Mouse (Mus musculus): ENCODE results near the gene Trak1. TPM values are rescaled to one million over a fixed set of nuclear protein-coding genes. Genes with fewer than 3 reads are reported as not detected.

Trak1 gene
- polyA plus RNA-seq, 1 experiment from 2014 or later, result 60.6 TPM

GRCm38 (mm10) chr9:121346635-121347034 is 49.3 kb downstream of the Trak1 start:
- Histone ChIP-seq H3K36me3 (ENCODE audit: control insufficient read depth, insufficient read depth, low read length) (no peaks in the 10 kb centered on the region), H3K4me2 (ENCODE audit: low read length) (no peak overlapping the region), H3K9me3 (replicated peaks; ENCODE audit: control insufficient read depth, low read length, poor library complexity, severe bottlenecking) (no peaks in the 10 kb centered on the region), H3K27me3 (ENCODE audit: control insufficient read depth, insufficient read depth, low read depth, low read length) (no peaks in the 10 kb centered on the region), H3K4me1 (ENCODE audit: control insufficient read depth, insufficient read depth, low read length) (peaks cover 13% of the 10 kb centered on the region), H3K9ac (ENCODE audit: low read depth, low read length) (no peak overlapping the region), H3K4me3 (ENCODE audit: low read depth, low read length) (no peak overlapping the region), H3K27ac (ENCODE audit: low read length) (no peak overlapping the region)
- no peak for ATAC-seq
- WGBS, result 76% methylated on average over 5 of the region's 5 CpGs

GRCm38 (mm10) chr9:121347981-121348380 is 50.7 kb downstream of the Trak1 start:
- H3K4me3 ChIP-seq (ENCODE audit: low read depth, low read length), result no peak overlapping the region
- H3K4me2 ChIP-seq (ENCODE audit: low read length), result no peak overlapping the region
- peak overlapping the region; percentile 32; the same call in 1 of the 2 replicates for H3K9ac ChIP-seq (ENCODE audit: low read depth, low read length)
- H3K4me1 ChIP-seq (ENCODE audit: control insufficient read depth, insufficient read depth, low read length), result peaks cover 13% of the 10 kb centered on the region
- WGBS, result 28% methylated on average over 10 of the region's 10 CpGs
- H3K36me3 ChIP-seq (ENCODE audit: control insufficient read depth, insufficient read depth, low read length), result no peaks in the 10 kb centered on the region
- ATAC-seq, result no peak
- H3K27ac ChIP-seq (ENCODE audit: low read length), result peak overlapping the region; percentile 71
- no peaks in the 10 kb centered on the region for H3K9me3 ChIP-seq (replicated peaks; ENCODE audit: control insufficient read depth, low read length, poor library complexity, severe bottlenecking)
- H3K27me3 ChIP-seq (ENCODE audit: control insufficient read depth, insufficient read depth, low read depth, low read length), result no peaks in the 10 kb centered on the region

GRCm38 (mm10) chr9:121348476-121348875 is 51.2 kb downstream of the Trak1 start:
- H3K4me1 ChIP-seq (ENCODE audit: control insufficient read depth, insufficient read depth, low read length), result peaks cover 13% of the 10 kb centered on the region
- WGBS, result 3% methylated on average over 5 of the region's 5 CpGs
- H3K4me2 ChIP-seq (ENCODE audit: low read length), result 0 out of 2 replicates have a peak overlapping the region, but pooled peaks have one; percentile 6
- no peaks in the 10 kb centered on the region for H3K9me3 ChIP-seq (replicated peaks; ENCODE audit: control insufficient read depth, low read length, poor library complexity, severe bottlenecking)
- no peak overlapping the region for H3K4me3 ChIP-seq (ENCODE audit: low read depth, low read length)
- peak overlapping the region; percentile 71 for H3K27ac ChIP-seq (ENCODE audit: low read length)
- no peaks in the 10 kb centered on the region for H3K36me3 ChIP-seq (ENCODE audit: control insufficient read depth, insufficient read depth, low read length)
- H3K27me3 ChIP-seq (ENCODE audit: control insufficient read depth, insufficient read depth, low read depth, low read length), result no peaks in the 10 kb centered on the region
- H3K9ac ChIP-seq (ENCODE audit: low read depth, low read length), result no peak overlapping the region
- ATAC-seq, result no peak

GRCm38 (mm10) chr9:121349111-121349510 is 51.8 kb downstream of the Trak1 start:
- 88% methylated on average over 8 of the region's 8 CpGs for WGBS

GRCm38 (mm10) chr9:121350601-121351000 is 53.3 kb downstream of the Trak1 start:
- H3K4me1 ChIP-seq (ENCODE audit: control insufficient read depth, insufficient read depth, low read length), result peaks cover 15% of the 10 kb centered on the region
- no peaks in the 10 kb centered on the region for H3K36me3 ChIP-seq (ENCODE audit: control insufficient read depth, insufficient read depth, low read length)
- H3K27ac ChIP-seq (ENCODE audit: low read length), result no peak overlapping the region
- H3K9me3 ChIP-seq (replicated peaks; ENCODE audit: control insufficient read depth, low read length, poor library complexity, severe bottlenecking), result no peaks in the 10 kb centered on the region
- ATAC-seq, result no peak
- no peak overlapping the region for H3K4me2 ChIP-seq (ENCODE audit: low read length)
- no peak overlapping the region for H3K9ac ChIP-seq (ENCODE audit: low read depth, low read length)
- WGBS, result 38% methylated on average over 3 of the region's 3 CpGs
- no peaks in the 10 kb centered on the region for H3K27me3 ChIP-seq (ENCODE audit: control insufficient read depth, insufficient read depth, low read depth, low read length)
- no peak overlapping the region for H3K4me3 ChIP-seq (ENCODE audit: low read depth, low read length)

More at GRCm38 (mm10) chr9:121349111-121349510, 51.8 kb downstream of the Trak1 start:
- no peaks in the 10 kb centered on the region for H3K9me3 ChIP-seq (replicated peaks; ENCODE audit: control insufficient read depth, low read length, poor library complexity, severe bottlenecking)
- H3K4me3 ChIP-seq (ENCODE audit: low read depth, low read length), result no peak overlapping the region
- no peak overlapping the region for H3K4me2 ChIP-seq (ENCODE audit: low read length)
- ATAC-seq, result no peak
- no peaks in the 10 kb centered on the region for H3K36me3 ChIP-seq (ENCODE audit: control insufficient read depth, insufficient read depth, low read length)
- H3K9ac ChIP-seq (ENCODE audit: low read depth, low read length), result no peak overlapping the region
- H3K4me1 ChIP-seq (ENCODE audit: control insufficient read depth, insufficient read depth, low read length), result peaks cover 13% of the 10 kb centered on the region
- no peaks in the 10 kb centered on the region for H3K27me3 ChIP-seq (ENCODE audit: control insufficient read depth, insufficient read depth, low read depth, low read length)
- H3K27ac ChIP-seq (ENCODE audit: low read length), result no peak overlapping the region

- WGBS, result 54% methylated on average over 9 of the region's 9 CpGs
- no peak for ATAC-seq
- no peak overlapping the region for H3K9ac ChIP-seq (ENCODE audit: low read depth, low read length)
- H3K36me3 ChIP-seq (ENCODE audit: control insufficient read depth, insufficient read depth, low read length), result no peaks in the 10 kb centered on the region
- H3K9me3 ChIP-seq (replicated peaks; ENCODE audit: control insufficient read depth, low read length, poor library complexity, severe bottlenecking), result no peaks in the 10 kb centered on the region
- H3K4me3 ChIP-seq (ENCODE audit: low read depth, low read length), result no peak overlapping the region
- H3K4me2 ChIP-seq (ENCODE audit: low read length), result no peak overlapping the region
- H3K27ac ChIP-seq (ENCODE audit: low read length), result no peak overlapping the region
- peaks cover 15% of the 10 kb centered on the region for H3K4me1 ChIP-seq (ENCODE audit: control insufficient read depth, insufficient read depth, low read length)
- H3K27me3 ChIP-seq (ENCODE audit: control insufficient read depth, insufficient read depth, low read depth, low read length), result no peaks in the 10 kb centered on the region
Measured at GRCm38 (mm10) chr9:121351388-121352078, 54.2 kb downstream of the Trak1 start.

GRCm38 (mm10) chr9:121352131-121352606 is 54.9 kb downstream of the Trak1 start:
- no peaks in the 10 kb centered on the region for H3K36me3 ChIP-seq (ENCODE audit: control insufficient read depth, insufficient read depth, low read length)
- no peak for ATAC-seq
- no peak overlapping the region for H3K4me2 ChIP-seq (ENCODE audit: low read length)
- no peaks in the 10 kb centered on the region for H3K27me3 ChIP-seq (ENCODE audit: control insufficient read depth, insufficient read depth, low read depth, low read length)
- peaks cover 15% of the 10 kb centered on the region for H3K4me1 ChIP-seq (ENCODE audit: control insufficient read depth, insufficient read depth, low read length)
- 36% methylated on average over 11 of the region's 11 CpGs for WGBS
- no peaks in the 10 kb centered on the region for H3K9me3 ChIP-seq (replicated peaks; ENCODE audit: control insufficient read depth, low read length, poor library complexity, severe bottlenecking)
- no peak overlapping the region for H3K9ac ChIP-seq (ENCODE audit: low read depth, low read length)
- H3K4me3 ChIP-seq (ENCODE audit: low read depth, low read length), result no peak overlapping the region
- H3K27ac ChIP-seq (ENCODE audit: low read length), result no peak overlapping the region

GRCm38 (mm10) chr9:121352726-121353125 is 55.4 kb downstream of the Trak1 start:
- 83% methylated on average over 9 of the region's 9 CpGs for WGBS
- peaks cover 14% of the 10 kb centered on the region for H3K4me1 ChIP-seq (ENCODE audit: control insufficient read depth, insufficient read depth, low read length)
- ATAC-seq, result no peak

GRCm38 (mm10) chr9:121354792-121355390 is 57.6 kb downstream of the Trak1 start:
- H3K4me2 ChIP-seq (ENCODE audit: low read length), result no peak overlapping the region
- H3K9ac ChIP-seq (ENCODE audit: low read depth, low read length), result no peak overlapping the region
- H3K4me3 ChIP-seq (ENCODE audit: low read depth, low read length), result no peak overlapping the region
- H3K27me3 ChIP-seq (ENCODE audit: control insufficient read depth, insufficient read depth, low read depth, low read length), result no peaks in the 10 kb centered on the region
- peaks cover 6% of the 10 kb centered on the region; the same call in 1 of the 2 replicates for H3K4me1 ChIP-seq (ENCODE audit: control insufficient read depth, insufficient read depth, low read length)
- no peak for ATAC-seq
- peak overlapping the region; percentile 57; the same call in 1 of the 2 replicates for H3K27ac ChIP-seq (ENCODE audit: low read length)
- no peaks in the 10 kb centered on the region for H3K36me3 ChIP-seq (ENCODE audit: control insufficient read depth, insufficient read depth, low read length)
- 74% methylated on average over 4 of the region's 4 CpGs for whole genome bisulfite sequencing
- H3K9me3 ChIP-seq (replicated peaks; ENCODE audit: control insufficient read depth, low read length, poor library complexity, severe bottlenecking), result no peaks in the 10 kb centered on the region

More at GRCm38 (mm10) chr9:121352726-121353125, 55.4 kb downstream of the Trak1 start:
- H3K9me3 ChIP-seq (replicated peaks; ENCODE audit: control insufficient read depth, low read length, poor library complexity, severe bottlenecking), result no peaks in the 10 kb centered on the region
- no peak overlapping the region for H3K4me3 ChIP-seq (ENCODE audit: low read depth, low read length)
- no peak overlapping the region for H3K27ac ChIP-seq (ENCODE audit: low read length)
- H3K36me3 ChIP-seq (ENCODE audit: control insufficient read depth, insufficient read depth, low read length), result no peaks in the 10 kb centered on the region
- H3K4me2 ChIP-seq (ENCODE audit: low read length), result no peak overlapping the region
- H3K9ac ChIP-seq (ENCODE audit: low read depth, low read length), result no peak overlapping the region
- H3K27me3 ChIP-seq (ENCODE audit: control insufficient read depth, insufficient read depth, low read depth, low read length), result no peaks in the 10 kb centered on the region

Data from midbrain, embryonic 16.5 days (tissue).